Mouse (Mus musculus) forebrain, embryonic 12.5 days (tissue): ENCODE data around the gene Podnl1. TPM values are rescaled to one million over a fixed set of nuclear protein-coding genes. Genes with fewer than 3 reads are reported as not detected.

Experiments used
- ATAC-seq: fragments of 200-750 bp; cut with Nextera tagmentation; 2 replicates; pipeline ENCODE4 v1.8.0; 2017; ENCODE audit warnings: moderate TSS enrichment; ENCODE audit not compliant: low FRiP score
- H3K27ac ChIP-seq: fragments of 300-500 bp; sonication (generic); 2 replicates; pipeline ENCODE4 v1.5.1; 2016; ENCODE audit warnings: mild to moderate bottlenecking
- H3K27me3 ChIP-seq: fragments of 300-500 bp; sonication (generic); 2 replicates; pipeline ENCODE4 v1.6.1; 2016; ENCODE audit warnings: mild to moderate bottlenecking
- H3K36me3 ChIP-seq: fragments of 300-500 bp; sonication (generic); replicated peaks from 2 replicates; pipeline ENCODE4 v1.6.1; 2016; ENCODE audit warnings: mild to moderate bottlenecking
- H3K4me1 ChIP-seq: fragments of 300-500 bp; sonication (generic); 2 replicates; pipeline ENCODE4 v1.6.1; 2016
- H3K4me2 ChIP-seq: fragments of 300-500 bp; sonication (generic); 2 replicates; pipeline ENCODE4 v1.6.1; 2016; ENCODE audit warnings: mild to moderate bottlenecking, moderate library complexity
- H3K4me3 ChIP-seq: fragments of 300-500 bp; sonication (generic); replicated peaks from 2 replicates; pipeline ENCODE4 v1.5.1; 2016; ENCODE audit warnings: mild to moderate bottlenecking
- H3K9ac ChIP-seq: fragments of 300-500 bp; sonication (generic); 2 replicates; pipeline ENCODE4 v1.6.1; 2016; ENCODE audit warnings: mild to moderate bottlenecking
- H3K9me3 ChIP-seq: fragments of 300-500 bp; sonication (generic); 2 replicates; pipeline ENCODE4 v1.6.1; 2016
- WGBS: fragments of 180-500 bp; shearing (Covaris S2); methylation state at CpG from one replicate; pipeline ENCODE4 v1.1.7; 2016; 5-methylcytosine and 5-hydroxymethylcytosine counted together
- polyA plus RNA-seq: library from polyadenylated mRNA; unstranded; fragments of >200 nt; fragmentation: Nextera tagmentation; extraction: Ambion mirVana; gene quantifications from 2 replicates; pipeline ENCODE4 v1.2.1, GENCODE M21; 2016

Podnl1 gene
- polyA plus RNA-seq, 1 experiment from 2014 or later: 0.32 TPM

- H3K9ac ChIP-seq: no peak overlapping the region
- 52% methylated on average over 30 of the region's 30 CpGs for WGBS
- peaks cover 6% of the 10 kb centered on the region; the same call in 1 of the 2 replicates for H3K4me1 ChIP-seq
- H3K4me2 ChIP-seq: no peak overlapping the region
- no peak for ATAC-seq
- no peak overlapping the region for H3K27ac ChIP-seq
- H3K27me3 ChIP-seq: peaks cover 5% of the 10 kb centered on the region; the same call in 1 of the 2 replicates
- no peaks in the 10 kb centered on the region for H3K9me3 ChIP-seq
- H3K36me3 ChIP-seq: peaks cover 42% of the 10 kb centered on the region
- no peak overlapping the region for H3K4me3 ChIP-seq
Measured at GRCm38 (mm10) chr8:84130806-84131205, 5.0 kb downstream of the Podnl1 start.

DNA sequence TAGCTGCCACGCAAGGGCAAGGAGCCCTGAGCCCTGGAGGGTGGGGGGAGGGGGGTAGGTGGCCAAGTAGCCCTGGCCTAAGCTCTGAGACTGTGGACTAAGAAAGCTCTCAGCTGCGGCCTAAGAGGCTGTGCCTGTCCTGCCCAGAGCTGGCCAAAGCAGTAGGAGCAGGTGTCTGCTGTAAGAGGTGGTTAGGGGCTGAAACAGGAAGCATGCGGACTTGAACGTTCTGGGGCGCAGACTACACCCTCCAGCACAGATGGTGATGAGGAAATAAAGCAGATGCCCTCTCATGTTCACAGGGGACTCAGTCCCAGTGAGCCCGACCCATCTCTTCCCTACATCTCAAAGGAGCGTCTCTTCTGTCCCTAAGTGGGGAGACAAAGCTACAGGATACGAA, 6.4 kb downstream of the Podnl1 start:
- no peaks in the 10 kb centered on the region for H3K9me3 ChIP-seq

DNA sequence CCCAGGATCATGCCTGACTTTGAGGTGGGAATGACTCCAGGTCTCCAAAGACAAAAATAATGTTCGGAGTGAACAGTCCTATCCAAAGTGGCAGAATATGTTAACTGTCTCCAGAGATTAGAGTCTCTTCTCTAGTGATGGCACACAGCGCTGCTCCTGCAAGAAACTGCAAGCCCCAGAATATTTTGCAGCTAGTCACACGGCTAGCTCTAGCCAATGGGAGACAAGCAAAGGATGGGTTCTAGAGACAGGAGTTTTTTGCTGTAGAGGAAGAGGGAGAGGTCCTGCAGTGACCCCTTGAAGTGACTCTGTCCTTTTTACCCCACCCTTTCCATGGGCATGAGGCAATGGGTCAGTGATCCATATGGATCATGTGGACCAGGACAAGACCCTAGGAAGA, 12.1 kb downstream of the Podnl1 start:
- H3K36me3 ChIP-seq: peaks cover 98% of the 10 kb centered on the region

More for the DNA sequence above, 6.4 kb downstream of the Podnl1 start:
- Histone ChIP-seq H3K27ac (no peak overlapping the region), H3K27me3 (peaks cover 5% of the 10 kb centered on the region; the same call in 1 of the 2 replicates), H3K9ac (no peak overlapping the region), H3K36me3 (peaks cover 56% of the 10 kb centered on the region), H3K4me1 (peaks cover 6% of the 10 kb centered on the region; the same call in 1 of the 2 replicates), H3K4me3 (no peak overlapping the region), H3K4me2 (no peak overlapping the region)
- 91% methylated on average over 8 of the region's 8 CpGs for WGBS
- ATAC-seq: no peak

GRCm38 (mm10) chr8:84140838-84141237, 15.0 kb downstream of the Podnl1 start:
- Histone ChIP-seq H3K9ac (no peak overlapping the region), H3K27me3 (no peaks in the 10 kb centered on the region), H3K27ac (no peak overlapping the region), H3K4me3 (no peak overlapping the region), H3K4me2 (no peak overlapping the region), H3K36me3 (peaks cover 92% of the 10 kb centered on the region), H3K4me1 (peaks cover under 1% of the 10 kb centered on the region; the same call in 1 of the 2 replicates), H3K9me3 (no peaks in the 10 kb centered on the region)
- 93% methylated on average over 4 of the region's 4 CpGs for WGBS
- no peak for ATAC-seq

More for the DNA sequence above, 12.1 kb downstream of the Podnl1 start:
- no peak for ATAC-seq
- 94% methylated on average over 3 of the region's 3 CpGs for WGBS
- no peak overlapping the region for H3K27ac ChIP-seq
- no peak overlapping the region for H3K9ac ChIP-seq
- no peaks in the 10 kb centered on the region for H3K4me1 ChIP-seq
- no peaks in the 10 kb centered on the region for H3K27me3 ChIP-seq
- no peaks in the 10 kb centered on the region for H3K9me3 ChIP-seq
- no peak overlapping the region for H3K4me3 ChIP-seq
- H3K4me2 ChIP-seq: no peak overlapping the region

DNA sequence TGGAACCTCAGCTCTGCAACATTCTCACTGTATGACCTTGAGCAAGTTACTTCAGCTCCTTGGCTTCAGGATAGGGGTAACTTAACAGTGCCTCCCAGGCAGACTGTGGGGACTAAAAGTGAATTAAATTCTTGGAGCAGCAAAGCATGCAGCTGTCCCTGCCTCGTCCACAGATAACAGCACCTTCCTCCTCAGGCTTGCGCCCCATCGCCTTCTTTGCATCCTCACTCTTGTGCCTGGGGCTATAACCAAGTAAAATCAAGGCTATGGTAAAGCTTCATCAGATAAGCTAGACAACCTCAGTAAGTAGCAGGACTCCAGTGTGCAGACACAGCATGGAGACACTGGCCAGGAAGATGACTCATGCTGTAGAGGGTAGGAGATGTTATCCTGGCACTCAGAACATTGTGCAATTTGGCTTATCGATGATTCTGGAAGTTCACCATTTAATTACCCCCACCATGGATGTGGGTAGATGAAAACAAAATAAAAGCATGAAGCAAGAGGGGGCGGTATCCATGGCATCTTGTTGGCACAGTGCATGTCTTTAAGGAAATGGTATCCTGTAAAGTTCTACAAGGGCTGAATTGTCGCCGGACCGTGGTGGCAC, 19.0 kb downstream of the Podnl1 start:
- Histone ChIP-seq H3K4me3 (no peak overlapping the region), H3K4me1 (peaks cover 24% of the 10 kb centered on the region), H3K27ac (no peak overlapping the region), H3K27me3 (no peaks in the 10 kb centered on the region; the same call in 1 of the 2 replicates), H3K36me3 (peaks cover 53% of the 10 kb centered on the region), H3K9me3 (no peaks in the 10 kb centered on the region), H3K4me2 (no peak overlapping the region), H3K9ac (no peak overlapping the region)
- 94% methylated on average over 8 of the region's 8 CpGs for WGBS
- no peak for ATAC-seq

- peak overlapping the region; percentile 74 for H3K9ac ChIP-seq
- H3K9me3 ChIP-seq: no peaks in the 10 kb centered on the region
- no peaks in the 10 kb centered on the region; the same call in 1 of the 2 replicates for H3K27me3 ChIP-seq
- peaks cover 29% of the 10 kb centered on the region for H3K36me3 ChIP-seq
- peaks cover 24% of the 10 kb centered on the region for H3K4me1 ChIP-seq
- H3K27ac ChIP-seq: no peak overlapping the region
- H3K4me3 ChIP-seq: peak overlapping the region; percentile 74
- H3K4me2 ChIP-seq: peak overlapping the region; percentile 91
- 4% methylated on average over 14 of the region's 14 CpGs for WGBS
- peak; percentile 76 for ATAC-seq
Measured at GRCm38 (mm10) chr8:84147324-84147766, 21.6 kb downstream of the Podnl1 start.

- 18% methylated on average over 49 of the region's 49 CpGs for WGBS
- Histone ChIP-seq H3K27ac (no peak within 1 kb of the TSS), H3K36me3 (peaks cover 23% of the 10 kb centered on the region), H3K9me3 (no peaks in the 10 kb centered on the region), H3K4me3 (peak within 1 kb of the TSS; percentile 74), H3K27me3 (no peaks in the 10 kb centered on the region; the same call in 1 of the 2 replicates), H3K4me2 (peak within 1 kb of the TSS; percentile 91), H3K4me1 (peaks cover 24% of the 10 kb centered on the region), H3K9ac (peak within 1 kb of the TSS; percentile 74)
- ATAC-seq: peak; percentile 95
Measured at GRCm38 (mm10) chr8:84147769-84148530, 22.2 kb downstream of the Podnl1 start, which contains the start of the genes Cc2d1a and 4930432K21Rik. TSS of gene Cc2d1a (minus strand) at chr8:84147936. TSS of gene 4930432K21Rik (plus strand) at chr8:84148025.

GRCm38 (mm10) chr8:84148531-84148850, 22.7 kb downstream of the Podnl1 start:
- peaks cover 17% of the 10 kb centered on the region for H3K36me3 ChIP-seq
- no peak overlapping the region for H3K9ac ChIP-seq
- H3K4me2 ChIP-seq: peak overlapping the region; percentile 91
- no peaks in the 10 kb centered on the region; the same call in 1 of the 2 replicates for H3K27me3 ChIP-seq
- H3K4me3 ChIP-seq: no peak overlapping the region
- H3K9me3 ChIP-seq: no peaks in the 10 kb centered on the region
- 91% methylated on average over 5 of the region's 5 CpGs for WGBS
- H3K27ac ChIP-seq: no peak overlapping the region
- ATAC-seq: peak; percentile 20; the same call in 1 of the 2 replicates
- peaks cover 24% of the 10 kb centered on the region for H3K4me1 ChIP-seq

GRCm38 (mm10) chr8:84149181-84149580, 23.4 kb downstream of the Podnl1 start:
- Histone ChIP-seq H3K27ac (no peak overlapping the region), H3K9ac (no peak overlapping the region), H3K27me3 (no peaks in the 10 kb centered on the region; the same call in 1 of the 2 replicates), H3K4me3 (no peak overlapping the region), H3K4me2 (no peak overlapping the region), H3K9me3 (no peaks in the 10 kb centered on the region), H3K36me3 (peaks cover 10% of the 10 kb centered on the region), H3K4me1 (peaks cover 24% of the 10 kb centered on the region)
- 83% methylated on average over 3 of the region's 3 CpGs for WGBS
- ATAC-seq: no peak

GRCm38 (mm10) chr8:84157620-84158019, 31.8 kb downstream of the Podnl1 start:
- no peaks in the 10 kb centered on the region for H3K27me3 ChIP-seq
- H3K9ac ChIP-seq: no peak overlapping the region
- H3K4me2 ChIP-seq: no peak overlapping the region
- 97% methylated on average over 4 of the region's 4 CpGs for WGBS
- H3K4me3 ChIP-seq: no peak overlapping the region
- no peak for ATAC-seq
- H3K27ac ChIP-seq: no peak overlapping the region
- no peaks in the 10 kb centered on the region for H3K9me3 ChIP-seq
- H3K4me1 ChIP-seq: no peaks in the 10 kb centered on the region
- H3K36me3 ChIP-seq: peaks cover 12% of the 10 kb centered on the region; the same call in 1 of the 2 replicates

DNA sequence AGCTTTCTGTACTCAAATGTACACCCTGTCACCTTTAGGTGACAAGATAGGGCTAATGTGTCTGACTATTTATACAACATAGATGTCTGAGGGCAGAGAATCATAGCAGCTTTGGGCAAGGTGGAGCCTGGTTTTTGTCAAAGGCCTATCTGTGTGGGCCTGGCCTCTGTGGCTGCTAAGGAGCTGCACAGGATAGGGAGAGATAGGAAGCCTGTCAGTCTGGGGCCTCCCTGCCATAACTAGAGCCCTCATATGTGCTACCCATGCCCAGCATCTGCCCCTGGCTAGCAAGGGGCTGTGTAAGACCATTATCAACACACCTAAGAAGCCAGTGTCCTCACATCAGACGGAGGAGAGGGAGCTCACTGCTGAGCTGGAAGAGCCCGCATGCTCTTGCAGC, 41.9 kb downstream of the Podnl1 start:
- no peaks in the 10 kb centered on the region for H3K4me1 ChIP-seq
- no peak overlapping the region for H3K4me2 ChIP-seq
- H3K4me3 ChIP-seq: no peak overlapping the region
- H3K27me3 ChIP-seq: no peaks in the 10 kb centered on the region
- no peak for ATAC-seq
- H3K36me3 ChIP-seq: peaks cover 33% of the 10 kb centered on the region
- H3K9ac ChIP-seq: no peak overlapping the region
- H3K27ac ChIP-seq: no peak overlapping the region
- no peaks in the 10 kb centered on the region for H3K9me3 ChIP-seq
- 98% methylated on average over 2 of the region's 2 CpGs for WGBS

GRCm38 (mm10) chr8:84170096-84170495, 44.3 kb downstream of the Podnl1 start:
- no peak overlapping the region for H3K4me2 ChIP-seq
- no peaks in the 10 kb centered on the region for H3K9me3 ChIP-seq
- H3K9ac ChIP-seq: no peak overlapping the region
- no peak overlapping the region for H3K27ac ChIP-seq
- no peaks in the 10 kb centered on the region for H3K27me3 ChIP-seq
- no peaks in the 10 kb centered on the region for H3K4me1 ChIP-seq
- no peak overlapping the region for H3K4me3 ChIP-seq
- peaks cover 52% of the 10 kb centered on the region for H3K36me3 ChIP-seq
- WGBS: 92% methylated on average over 5 of the region's 5 CpGs
- no peak for ATAC-seq
